Mouse (Mus musculus) forelimb bud, embryonic 11.5 days (tissue): ENCODE data around the gene Zim1.

Experiments used
- DNase-seq: peaks from one replicate; pipeline ENCODE4 v3.0.0-alpha.2; 2012; ENCODE audit warnings: low read depth, low spot score

Gene Zim1

DNA sequence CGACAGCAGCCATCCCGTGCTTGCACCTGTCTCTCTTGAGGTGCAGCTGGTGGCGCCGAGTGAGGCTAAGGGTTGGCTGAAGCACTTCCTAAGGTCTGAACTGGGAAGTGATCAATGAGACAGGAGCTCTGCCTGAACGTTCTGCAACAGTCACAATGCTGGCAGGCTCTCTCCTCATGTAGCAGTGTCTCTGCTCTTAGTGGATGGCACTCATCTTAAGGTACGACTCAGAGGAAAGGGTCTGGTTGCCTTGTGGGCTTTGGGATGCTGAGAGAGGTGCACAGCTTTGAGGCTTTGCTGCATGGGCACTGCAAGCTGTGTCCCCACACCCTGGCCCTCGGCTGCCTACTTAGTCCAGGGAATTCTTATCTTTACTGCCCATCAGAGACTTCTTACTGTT, 45.0 kb downstream of the Zim1 start:
- no peak for DNase-seq

DNA sequence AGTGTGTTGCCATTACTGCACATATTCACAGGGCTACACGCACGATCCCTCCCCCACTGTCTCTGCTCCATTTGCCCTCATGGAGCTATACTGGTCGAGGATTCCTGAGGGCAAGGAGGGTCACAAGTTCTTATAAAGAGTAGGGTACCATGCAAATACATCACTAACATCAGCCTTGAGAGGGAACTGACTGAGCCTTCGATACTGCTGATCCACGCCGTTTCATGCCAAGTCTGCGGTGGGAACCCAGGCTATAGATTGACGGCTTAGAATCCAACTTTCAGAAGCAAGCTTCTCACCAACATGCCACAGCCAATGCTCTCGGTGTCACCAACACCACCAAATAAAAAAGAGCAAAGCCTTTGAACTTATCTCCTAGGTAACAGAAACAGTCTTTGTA, 45.7 kb downstream of the Zim1 start:
- no peak for DNase-seq

DNA sequence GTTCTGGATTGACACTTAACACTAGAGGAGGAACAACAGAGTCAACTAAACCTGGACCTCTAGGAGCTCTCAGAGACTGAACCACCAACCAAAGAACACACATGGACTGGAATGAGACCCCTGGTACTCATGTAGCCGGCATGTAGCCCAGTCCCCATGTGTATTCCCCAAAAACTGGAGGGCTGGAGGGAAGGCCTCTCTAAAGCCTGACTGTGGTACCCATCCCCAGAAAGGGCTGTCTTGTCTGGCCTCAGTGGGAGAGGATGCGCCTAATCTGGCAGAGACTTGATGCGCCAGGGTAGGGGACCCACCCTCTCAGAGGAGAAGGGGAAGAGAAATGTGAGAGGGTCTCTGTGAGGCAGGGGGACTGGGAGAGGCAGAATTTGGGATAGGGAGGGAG, 50.4 kb downstream of the Zim1 start:
- DNase-seq = no peak

DNA sequence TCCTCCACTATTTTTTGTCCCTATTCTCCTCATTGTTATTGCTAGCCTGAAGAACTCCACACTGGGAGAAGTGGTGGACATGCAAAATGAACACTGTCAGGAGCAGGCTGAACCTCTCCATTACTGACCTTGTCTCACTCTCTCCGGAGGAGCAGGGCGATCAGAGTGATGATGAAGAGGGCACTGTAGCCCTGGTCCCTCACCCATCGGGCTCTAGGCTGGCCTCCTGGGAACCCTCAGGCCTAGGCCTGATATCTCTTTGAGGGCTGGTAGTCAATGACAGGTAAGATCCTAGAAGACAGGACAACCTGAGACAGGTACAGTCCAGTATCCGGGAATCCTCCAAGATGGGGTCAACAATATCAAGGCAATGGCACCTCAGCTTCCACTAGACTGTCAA, 58.2 kb downstream of the Zim1 start:
- no peak for DNase-seq

DNA sequence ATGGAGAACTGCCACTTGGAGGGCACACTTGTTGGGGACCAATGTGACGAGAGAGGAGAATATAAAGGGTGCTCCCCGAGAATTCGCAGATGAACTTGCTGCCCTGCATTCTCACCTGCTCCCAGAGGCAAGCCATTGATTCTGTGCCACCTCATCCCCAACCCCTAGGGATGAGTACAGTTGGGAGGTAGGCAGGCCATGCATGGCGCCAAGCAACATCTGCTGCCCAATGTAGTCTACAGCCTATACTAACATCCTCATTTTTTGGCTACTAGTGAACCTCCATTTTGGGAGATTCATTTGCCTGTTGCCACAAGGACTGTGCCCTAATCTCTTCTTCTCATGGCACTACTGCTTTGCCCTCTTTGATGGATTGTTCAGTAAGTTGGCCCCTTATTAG, 59.5 kb downstream of the Zim1 start:
- DNase-seq = no peak

DNA sequence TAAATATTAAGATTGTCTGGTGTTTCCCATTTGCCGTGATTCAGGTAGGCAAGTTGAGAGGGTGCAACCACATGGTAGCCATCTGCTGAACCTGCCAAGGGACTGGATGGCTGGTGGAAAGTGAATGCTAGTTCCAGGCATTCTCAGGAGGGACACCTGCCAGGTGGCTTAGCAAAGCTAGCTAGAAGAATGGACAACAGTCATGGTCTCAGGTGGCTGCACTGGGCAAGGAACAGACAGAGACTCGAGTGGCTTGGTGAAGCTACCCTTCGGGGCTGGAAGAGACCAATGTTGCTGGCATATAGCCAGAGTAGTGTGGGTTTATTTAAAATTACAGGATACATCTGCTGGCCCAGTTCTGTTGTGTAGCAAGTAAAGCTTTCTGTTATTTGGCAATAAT, 60.4 kb downstream of the Zim1 start:
- DNase-seq = no peak
